In genomic region chr7:79497701-79498115, GRCm38 (mm10) we compare ENCODE assay signal across 10 mouse cellular contexts. TPM values are rescaled to one million over a fixed set of nuclear protein-coding genes. Genes with fewer than 3 reads are reported as not detected.
A peak's percentile ranks its signal among the peaks of the same experiment; 100 is the strongest.
DNase-seq lines count a peak whose midpoint lies in the region; ATAC-seq lines count a peak whose summit lies in the region.
"Had no signal": no experiment of that assay in that cellular context is flagged by ENCODE, and none has a peak within 500 bp of the region (broad histone marks: within the 10 kb centered on the region; RNA-seq: fewer than 3 reads in every experiment).

No protein-coding gene starts in this region.

- H3K4me3 ChIP-seq in hindbrain, embryonic 14.5 days (replicated peaks; ENCODE audit: low read length), result no peak overlapping the region
- H3K4me3 ChIP-seq in neural tube, embryonic 11.5 days (ENCODE audit: low read depth, low read length), result no peak overlapping the region
- H3K4me3 ChIP-seq: left cerebral cortex, adult 2 months; lung, embryonic 15.5 days had no signal

- H3K27ac ChIP-seq in hindbrain, embryonic 14.5 days, result peak overlapping the region; percentile 99
- H3K27ac ChIP-seq in neural tube, embryonic 11.5 days (ENCODE audit: low read depth, low read length), result peak overlapping the region; percentile 94
- H3K27ac ChIP-seq: lung, embryonic 15.5 days had no signal

- peaks cover 23% of the 10 kb centered on the region for H3K27me3 ChIP-seq in hindbrain, embryonic 14.5 days (ENCODE audit: control insufficient read depth, insufficient read depth, low read length)
- peaks cover 54% of the 10 kb centered on the region for H3K27me3 ChIP-seq in neural tube, embryonic 11.5 days (ENCODE audit: control insufficient read depth, insufficient read depth, low read length)

- no peaks in the 10 kb centered on the region for H3K36me3 ChIP-seq in hindbrain, embryonic 14.5 days (replicated peaks; ENCODE audit: control insufficient read depth, insufficient read depth)
- no peaks in the 10 kb centered on the region for H3K36me3 ChIP-seq in neural tube, embryonic 11.5 days (ENCODE audit: control insufficient read depth, insufficient read depth, low read length)
- H3K36me3 ChIP-seq: lung, embryonic 15.5 days had no signal

- DNase-seq in layer of hippocampus, postnatal 14 days (ENCODE audit: low spot score in 2 of 2), result peak; percentile 44 to 75
- DNase-seq in layer of hippocampus, adult 9-11 months, result no peak
- peak; percentile 31 to 43 for DNase-seq in cerebellum, postnatal 14 days
- DNase-seq in hindbrain, embryonic 14.5 days (ENCODE audit: low spot score), result peak; percentile 67
- DNase-seq in neural tube, embryonic 11.5 days (ENCODE audit: low spot score), result peak; percentile 89
- DNase-seq in heart, adult 11 months, result no peak
- DNase-seq in liver, result no peak
- no peak for DNase-seq in urinary bladder, adult 2 months (ENCODE audit: low spot score)

- H3K9me3 ChIP-seq in hindbrain, embryonic 14.5 days (ENCODE audit: control insufficient read depth, low read length), result no peaks in the 10 kb centered on the region
- H3K9me3 ChIP-seq in neural tube, embryonic 11.5 days (ENCODE audit: control insufficient read depth, low read length), result no peaks in the 10 kb centered on the region
- H3K9me3 ChIP-seq: lung, embryonic 15.5 days had no signal

- 3% methylated on average over 20 of the region's 20 CpGs for WGBS in hindbrain, embryonic 14.5 days
- 1% methylated on average over 20 of the region's 20 CpGs for WGBS in neural tube, embryonic 11.5 days

- peaks cover 12% of the 10 kb centered on the region for H3K4me1 ChIP-seq in hindbrain, embryonic 14.5 days (replicated peaks; ENCODE audit: control insufficient read depth, insufficient read depth, low read length)
- H3K4me1 ChIP-seq in neural tube, embryonic 11.5 days (ENCODE audit: control insufficient read depth, insufficient read depth, low read length), result peaks cover 12% of the 10 kb centered on the region

- peak overlapping the region; percentile 91 for H3K4me2 ChIP-seq in hindbrain, embryonic 14.5 days (replicated peaks)
- H3K4me2 ChIP-seq in neural tube, embryonic 11.5 days (ENCODE audit: low read depth), result peak overlapping the region; percentile 94
- H3K4me2 ChIP-seq: lung, embryonic 15.5 days had no signal

- ATAC-seq in hindbrain, embryonic 14.5 days (ENCODE audit: low FRiP score), result peak; percentile 24; the same call in 1 of the 2 replicates
- peak; percentile 48 for ATAC-seq in neural tube, embryonic 11.5 days (ENCODE audit: insufficient read depth, low FRiP score, low TSS enrichment)

- peak overlapping the region; percentile 35; the same call in 1 of the 2 replicates for H3K9ac ChIP-seq in hindbrain, embryonic 14.5 days
- peak overlapping the region; percentile 59 for H3K9ac ChIP-seq in neural tube, embryonic 11.5 days (ENCODE audit: low read length)
- H3K9ac ChIP-seq: lung, embryonic 15.5 days had no signal

RNA-seq across cellular contexts. Expression of gene Polg, which starts 31.5 kb away (rescaled TPM):
- 10 to 100 TPM; 84.1 to 90.7 TPM for total RNA-seq in layer of hippocampus, postnatal 14 days (2021)
- polyA plus RNA-seq in hindbrain, embryonic 14.5 days (2014; fragmentation: Nextera tagmentation; extraction: Ambion mirVana), result 26.3 and 28.9 TPM in 2 replicates
- polyA plus RNA-seq in neural tube, embryonic 11.5 days (2014; fragmentation: Nextera tagmentation; extraction: Ambion mirVana), result 36.9 and 45.1 TPM in 2 replicates
- 50.9 and 56.0 TPM in 2 replicates for polyA plus RNA-seq in urinary bladder, adult 2 months (2012; rRNA removed)

Comparison
In these comparisons a context has a peak if more than half of its experiments do, and no peak if none do; other contexts are left out.
1. DNase-seq: peak in layer of hippocampus, postnatal 14 days (2 of 2), cerebellum, postnatal 14 days (2 of 2), hindbrain, embryonic 14.5 days (single experiment) and neural tube, embryonic 11.5 days (single experiment); none in layer of hippocampus, adult 9-11 months (single experiment), heart, adult 11 months (single experiment), liver (single experiment) and urinary bladder, adult 2 months (single experiment).